Mouse (Mus musculus) hindbrain, embryonic 14.5 days (tissue): Measurements from ENCODE around the gene Gpr34. TPM values are rescaled to one million over a fixed set of nuclear protein-coding genes. Genes with fewer than 3 reads are reported as not detected.
A peak's percentile ranks its signal among the peaks of the same experiment; 100 is the strongest.

Source experiments
- ATAC-seq: fragments of 200-750 bp; cut with Nextera tagmentation; 2 replicates; pipeline ENCODE4 v1.8.0; 2017; ENCODE audit warnings: moderate number of reproducible peaks, mild to moderate bottlenecking, moderate TSS enrichment, moderate library complexity; ENCODE audit not compliant: low FRiP score
- DNase-seq: peaks from one replicate; pipeline ENCODE4 v3.0.0-alpha.2; 2015; ENCODE audit warnings: low spot score
- H3K27ac ChIP-seq: fragments of 300-500 bp; sonication (generic); 2 replicates; pipeline ENCODE4 v1.5.1; 2014; ENCODE audit warnings: mild to moderate bottlenecking, moderate library complexity
- H3K27me3 ChIP-seq: fragments of 300-500 bp; sonication (generic); 2 replicates; pipeline ENCODE4 v1.6.1; 2014; ENCODE audit warnings: mild to moderate bottlenecking, low read length, mixed read lengths; ENCODE audit not compliant: control insufficient read depth, insufficient read depth
- H3K36me3 ChIP-seq: fragments of 300-500 bp; sonication (generic); replicated peaks from 2 replicates; pipeline ENCODE4 v1.6.1; 2014; ENCODE audit not compliant: control insufficient read depth, insufficient read depth
- H3K4me1 ChIP-seq: fragments of 300-500 bp; sonication (generic); replicated peaks from 2 replicates; pipeline ENCODE4 v1.6.1; 2014; ENCODE audit warnings: antibody characterized with exemption, low read length, mixed read lengths; ENCODE audit not compliant: control insufficient read depth, insufficient read depth
- H3K4me2 ChIP-seq: fragments of 300-500 bp; sonication (generic); replicated peaks from 2 replicates; pipeline ENCODE4 v1.6.1; 2014; ENCODE audit warnings: mild to moderate bottlenecking, moderate library complexity
- H3K4me3 ChIP-seq: fragments of 300-500 bp; sonication (generic); replicated peaks from 2 replicates; pipeline ENCODE4 v1.5.1; 2014; ENCODE audit warnings: mild to moderate bottlenecking, low read length
- H3K9ac ChIP-seq: fragments of 300-500 bp; sonication (generic); 2 replicates; pipeline ENCODE4 v1.6.1; 2014
- H3K9me3 ChIP-seq: fragments of 300-500 bp; sonication (generic); 2 replicates; pipeline ENCODE4 v1.6.1; 2016; ENCODE audit warnings: low read length; ENCODE audit not compliant: control insufficient read depth
- WGBS: fragments of 180-500 bp; shearing (Covaris S2); extraction: QIAGEN DNeasy Blood & Tissue Kit; methylation state at CpG from one replicate; pipeline ENCODE4 v1.1.7; 2014; 5-methylcytosine and 5-hydroxymethylcytosine counted together
- polyA plus RNA-seq: library from polyadenylated mRNA; unstranded; fragments of >200 nt; fragmentation: Nextera tagmentation; extraction: Ambion mirVana; gene quantifications from 2 replicates; pipeline ENCODE4 v1.2.1, GENCODE M21; 2014

The Gpr34 gene
- polyA plus RNA-seq, 1 experiment from 2014 or later, result 3.1 TPM

DNA sequence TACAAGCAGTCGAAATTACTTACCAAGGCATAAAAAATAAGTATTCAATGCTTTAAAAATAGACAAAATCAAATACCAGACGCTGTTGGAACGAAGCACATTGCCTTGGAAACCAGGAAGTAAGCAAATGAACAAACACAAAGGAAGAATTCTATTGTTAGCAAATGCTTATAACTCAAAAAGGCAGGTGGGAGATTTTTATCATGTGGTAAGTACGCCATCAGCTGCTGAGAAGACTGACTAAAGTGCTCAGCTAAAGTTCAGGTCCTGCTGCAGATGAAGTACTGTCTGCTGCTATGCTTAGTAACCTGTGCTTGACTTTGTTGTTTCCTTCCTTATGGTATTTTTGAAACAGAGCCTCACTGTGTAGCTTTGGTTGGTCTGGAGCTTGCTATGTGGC is 13.4 kb upstream of the Gpr34 start:
- Histone ChIP-seq H3K36me3 (peaks cover 4% of the 10 kb centered on the region; the same call in 1 of the 2 replicates), H3K4me3 (no peak overlapping the region), H3K4me2 (no peak overlapping the region), H3K4me1 (no peaks in the 10 kb centered on the region), H3K27ac (no peak overlapping the region), H3K27me3 (no peaks in the 10 kb centered on the region), H3K9ac (no peak overlapping the region), H3K9me3 (no peaks in the 10 kb centered on the region)
- 76% methylated on average over 4 of the region's 4 CpGs for WGBS
- no peak for DNase-seq
- no peak for ATAC-seq

- H3K36me3 ChIP-seq, result peaks cover 4% of the 10 kb centered on the region; the same call in 1 of the 2 replicates
- no peak overlapping the region for H3K4me2 ChIP-seq
- H3K27me3 ChIP-seq, result 0 out of 2 replicates have a peak, but pooled peaks cover 4% of the 10 kb centered on the region
- no peak overlapping the region for H3K27ac ChIP-seq
- 89% methylated on average over 4 of the region's 4 CpGs for WGBS
- H3K9ac ChIP-seq, result no peak overlapping the region
- no peaks in the 10 kb centered on the region for H3K4me1 ChIP-seq
- no peak for ATAC-seq
- no peak overlapping the region for H3K4me3 ChIP-seq
- no peak for DNase-seq
- no peaks in the 10 kb centered on the region for H3K9me3 ChIP-seq
These were observed 10.4 kb upstream of the Gpr34 start for GRCm38 (mm10) chrX:13621473-13621872.

DNA sequence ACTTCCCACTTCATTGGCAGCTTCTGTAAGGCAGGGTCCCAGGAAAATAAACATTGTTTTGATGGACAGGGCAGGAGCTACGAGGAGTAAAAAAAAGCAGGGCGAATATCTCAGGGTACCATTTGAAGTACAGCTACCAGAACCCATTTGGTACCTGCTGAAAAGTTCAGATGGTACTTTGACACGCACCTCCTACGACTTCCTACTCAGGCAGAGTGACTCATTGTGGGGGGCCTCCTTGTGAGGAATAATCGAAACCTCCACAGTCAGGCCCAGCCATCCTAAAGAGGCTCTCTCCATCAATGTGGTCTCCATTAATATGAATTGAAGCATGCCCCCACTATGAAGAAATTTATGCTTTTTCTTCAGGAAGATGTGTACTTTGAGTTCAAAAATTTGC is 9.2 kb upstream of the Gpr34 start:
- H3K4me3 ChIP-seq, result no peak overlapping the region
- H3K9ac ChIP-seq, result no peak overlapping the region
- H3K36me3 ChIP-seq, result peaks cover 4% of the 10 kb centered on the region; the same call in 1 of the 2 replicates
- ATAC-seq (no peak), DNase-seq (no peak)
- H3K27ac ChIP-seq, result no peak overlapping the region
- 87% methylated on average over 5 of the region's 5 CpGs for WGBS
- H3K27me3 ChIP-seq, result 0 out of 2 replicates have a peak, but pooled peaks cover 4% of the 10 kb centered on the region
- no peak overlapping the region for H3K4me2 ChIP-seq
- no peaks in the 10 kb centered on the region for H3K9me3 ChIP-seq
- H3K4me1 ChIP-seq, result no peaks in the 10 kb centered on the region

GRCm38 (mm10) chrX:13636398-13636797 is 4.5 kb downstream of the Gpr34 start:
- Histone ChIP-seq H3K27ac (no peak overlapping the region), H3K4me2 (no peak overlapping the region), H3K36me3 (no peaks in the 10 kb centered on the region), H3K9ac (no peak overlapping the region), H3K4me3 (no peak overlapping the region), H3K9me3 (no peaks in the 10 kb centered on the region), H3K4me1 (no peaks in the 10 kb centered on the region), H3K27me3 (0 out of 2 replicates have a peak, but pooled peaks cover 4% of the 10 kb centered on the region)
- 84% methylated on average over 1 of the region's 1 CpGs for WGBS
- DNase-seq, result no peak
- no peak for ATAC-seq

- Histone ChIP-seq H3K27ac (no peak overlapping the region), H3K9me3 (no peaks in the 10 kb centered on the region), H3K4me3 (no peak overlapping the region), H3K9ac (no peak overlapping the region), H3K27me3 (0 out of 2 replicates have a peak, but pooled peaks cover 4% of the 10 kb centered on the region), H3K4me2 (no peak overlapping the region), H3K36me3 (no peaks in the 10 kb centered on the region), H3K4me1 (no peaks in the 10 kb centered on the region)
- ATAC-seq (no peak), DNase-seq (no peak)
- 63% methylated on average over 2 of the region's 2 CpGs for WGBS
These were observed 7.0 kb downstream of the Gpr34 start for GRCm38 (mm10) chrX:13638894-13639293.

GRCm38 (mm10) chrX:13651889-13652288 is 20.0 kb downstream of the Gpr34 start:
- no peak for DNase-seq
- no peak for ATAC-seq
- no peak overlapping the region for H3K9ac ChIP-seq
- H3K9me3 ChIP-seq, result no peaks in the 10 kb centered on the region
- H3K27ac ChIP-seq, result no peak overlapping the region
- H3K4me1 ChIP-seq, result no peaks in the 10 kb centered on the region
- H3K36me3 ChIP-seq, result no peaks in the 10 kb centered on the region
- H3K4me2 ChIP-seq, result no peak overlapping the region
- H3K4me3 ChIP-seq, result no peak overlapping the region
- H3K27me3 ChIP-seq, result 0 out of 2 replicates have a peak, but pooled peaks cover 2% of the 10 kb centered on the region
- 90% methylated on average over 2 of the region's 2 CpGs for WGBS

DNA sequence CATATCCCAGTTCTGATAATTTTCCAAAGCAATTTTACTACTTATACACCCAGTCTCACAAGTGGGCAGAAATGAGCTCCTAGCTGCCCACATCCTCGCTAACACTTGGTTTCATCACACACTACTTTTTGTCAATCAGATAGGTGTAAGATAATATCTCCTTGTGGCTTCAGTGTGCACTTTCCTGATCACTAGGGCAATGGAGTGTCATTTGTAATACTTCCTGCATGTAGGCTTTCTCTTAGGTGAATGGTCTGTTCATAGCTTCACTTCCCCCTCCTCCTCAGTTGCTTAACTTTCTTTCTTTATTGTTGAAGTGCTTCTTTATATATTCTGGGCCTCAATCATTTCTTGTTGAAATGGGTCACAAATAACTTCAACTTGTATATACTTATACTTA is 20.4 kb downstream of the Gpr34 start:
- no peaks in the 10 kb centered on the region for H3K36me3 ChIP-seq
- H3K4me1 ChIP-seq, result no peaks in the 10 kb centered on the region
- DNase-seq (no peak), ATAC-seq (no peak)
- H3K9ac ChIP-seq, result no peak overlapping the region
- no peak overlapping the region for H3K27ac ChIP-seq
- no peaks in the 10 kb centered on the region for H3K9me3 ChIP-seq
- no peak overlapping the region for H3K4me3 ChIP-seq
- no peak overlapping the region for H3K4me2 ChIP-seq
- H3K27me3 ChIP-seq, result 0 out of 2 replicates have a peak, but pooled peaks cover 2% of the 10 kb centered on the region
- WGBS, result 75% methylated on average over 1 of the region's 1 CpGs

DNA sequence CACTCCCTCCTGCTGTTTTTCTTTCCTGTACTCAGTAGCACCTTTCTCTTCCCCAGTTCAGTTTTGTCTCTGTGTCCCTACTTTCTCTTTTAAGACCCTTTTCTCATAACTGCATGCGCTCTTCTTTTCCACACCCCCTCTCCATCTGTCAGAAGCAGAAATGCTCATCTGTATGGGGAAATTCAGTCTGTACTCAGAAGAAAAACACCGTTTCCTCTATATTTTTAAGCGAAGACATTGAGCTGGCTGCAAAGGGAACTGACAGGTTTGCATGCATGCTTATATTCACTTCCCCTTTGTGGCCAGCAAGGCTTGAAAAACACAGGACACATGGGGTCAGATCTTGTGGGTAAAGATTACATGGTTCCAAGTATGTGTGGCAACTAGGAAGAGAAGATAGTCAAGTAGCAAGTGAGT is 23.1 kb downstream of the Gpr34 start:
- WGBS, result 85% methylated on average over 3 of the region's 3 CpGs

DNA sequence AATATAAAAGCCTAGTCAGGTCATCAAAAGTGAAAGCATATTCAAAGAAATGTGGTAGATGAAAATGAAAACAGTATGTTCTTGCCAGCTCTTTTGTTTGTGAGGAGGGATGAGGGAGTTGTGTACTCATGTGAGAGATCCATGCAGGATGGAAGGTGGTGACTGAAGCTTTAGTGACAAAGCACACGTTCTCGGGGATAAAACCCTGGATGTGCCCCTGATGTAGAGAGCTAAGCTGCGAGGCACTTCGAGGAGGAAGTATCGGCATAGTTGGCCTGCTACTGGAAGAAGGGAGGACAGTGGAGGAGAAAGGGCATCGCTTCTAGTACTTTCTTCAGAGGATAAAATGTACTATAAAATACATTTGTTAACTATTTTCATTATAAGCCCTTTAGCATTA is 24.0 kb downstream of the Gpr34 start:
- H3K4me3 ChIP-seq, result no peak overlapping the region
- H3K27ac ChIP-seq, result no peak overlapping the region
- DNase-seq (no peak), ATAC-seq (no peak)
- H3K27me3 ChIP-seq, result 0 out of 2 replicates have a peak, but pooled peaks cover 2% of the 10 kb centered on the region
- H3K4me1 ChIP-seq, result no peaks in the 10 kb centered on the region
- no peaks in the 10 kb centered on the region for H3K36me3 ChIP-seq
- WGBS, result 92% methylated on average over 6 of the region's 6 CpGs
- H3K9me3 ChIP-seq, result no peaks in the 10 kb centered on the region
- H3K4me2 ChIP-seq, result no peak overlapping the region
- no peak overlapping the region for H3K9ac ChIP-seq

More for the DNA sequence above, 23.1 kb downstream of the Gpr34 start:
- H3K4me1 ChIP-seq, result no peaks in the 10 kb centered on the region
- H3K9me3 ChIP-seq, result no peaks in the 10 kb centered on the region
- H3K4me2 ChIP-seq, result no peak overlapping the region
- H3K9ac ChIP-seq, result no peak overlapping the region
- no peak overlapping the region for H3K4me3 ChIP-seq
- 0 out of 2 replicates have a peak, but pooled peaks cover 2% of the 10 kb centered on the region for H3K27me3 ChIP-seq
- DNase-seq (no peak), ATAC-seq (no peak)
- no peaks in the 10 kb centered on the region for H3K36me3 ChIP-seq
- H3K27ac ChIP-seq, result no peak overlapping the region

DNA sequence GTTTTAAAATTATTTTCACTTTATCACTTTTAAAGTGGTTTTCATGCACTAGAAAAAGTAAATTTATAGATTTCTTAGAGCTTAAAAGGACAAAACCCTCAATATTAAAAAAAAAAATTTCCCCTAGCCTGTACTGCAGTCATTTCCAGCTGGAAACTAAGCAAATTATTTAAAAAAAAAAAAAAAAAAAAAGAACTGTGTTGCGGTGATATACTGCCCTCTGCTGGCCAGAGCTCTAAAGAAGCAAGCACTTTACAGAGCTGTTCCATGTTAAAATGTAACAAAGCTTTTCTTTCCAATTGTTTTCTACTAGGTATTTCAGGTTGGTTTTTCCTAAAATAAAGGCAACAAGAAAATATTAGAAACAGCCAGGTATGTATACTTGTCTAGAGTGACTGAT is 24.8 kb downstream of the Gpr34 start:
- ATAC-seq, result no peak
- H3K4me2 ChIP-seq, result no peak overlapping the region
- H3K27ac ChIP-seq, result no peak overlapping the region
- peak; percentile 67 for DNase-seq
- H3K9me3 ChIP-seq, result no peaks in the 10 kb centered on the region
- no peaks in the 10 kb centered on the region for H3K4me1 ChIP-seq
- H3K9ac ChIP-seq, result no peak overlapping the region
- 0 out of 2 replicates have a peak, but pooled peaks cover 2% of the 10 kb centered on the region for H3K27me3 ChIP-seq
- WGBS, result 9% methylated on average over 1 of the region's 1 CpGs
- no peaks in the 10 kb centered on the region for H3K36me3 ChIP-seq
- H3K4me3 ChIP-seq, result no peak overlapping the region
